Mouse (Mus musculus): ENCODE measurements at regions not wholly inside any gene's neighbourhood (a gene's known extent, or its start where the extent isn't known, plus 50 kb on each side); places are given as distances from the start of the nearest gene placed in this dataset.

GRCm38 (mm10) chr13:106662195-106662594, 274.6 kb downstream of the Ipo11 start:
- H3K9me3 ChIP-seq (ENCODE audit: low read length): no peaks in the 10 kb centered on the region
- TF ChIP-seq CTCF (IDR thresholded peaks at IDR 0.05; ENCODE audit: low read depth): no peak
- no peak overlapping the region for H3K4me3 ChIP-seq (ENCODE audit: low read depth, low read length)
- no peak overlapping the region for H3K4me2 ChIP-seq (ENCODE audit: low read depth)
- H3K4me1 ChIP-seq (ENCODE audit: insufficient read depth): no peaks in the 10 kb centered on the region
- no peaks in the 10 kb centered on the region for H3K27me3 ChIP-seq (ENCODE audit: insufficient read depth, low read length)
- no peak overlapping the region for H3K9ac ChIP-seq
- no peak for ATAC-seq
- no peaks in the 10 kb centered on the region for H3K36me3 ChIP-seq (ENCODE audit: insufficient read depth)
- 88% methylated on average over 1 of the region's 1 CpGs for WGBS
- H3K27ac ChIP-seq (ENCODE audit: low read depth, low read length): no peak overlapping the region
- DNase-seq: no peak

- no peak for TF ChIP-seq CTCF (IDR thresholded peaks at IDR 0.05; ENCODE audit: low read depth)
- Histone ChIP-seq H3K4me3 (ENCODE audit: low read depth, low read length) (no peak overlapping the region), H3K9ac (no peak overlapping the region), H3K9me3 (ENCODE audit: low read length) (no peaks in the 10 kb centered on the region), H3K4me1 (ENCODE audit: insufficient read depth) (no peaks in the 10 kb centered on the region), H3K27ac (ENCODE audit: low read depth, low read length) (no peak overlapping the region), H3K27me3 (ENCODE audit: insufficient read depth, low read length) (no peaks in the 10 kb centered on the region), H3K36me3 (ENCODE audit: insufficient read depth) (no peaks in the 10 kb centered on the region), H3K4me2 (ENCODE audit: low read depth) (no peak overlapping the region)
- no peak for DNase-seq
- no peak for ATAC-seq
Measured at GRCm38 (mm10) chr13:106649363-106649762, 287.4 kb downstream of the Ipo11 start.

GRCm38 (mm10) chr13:106643302-106643975, 293.3 kb downstream of the Ipo11 start:
- Histone ChIP-seq H3K4me1 (ENCODE audit: insufficient read depth) (no peaks in the 10 kb centered on the region), H3K9ac (no peak overlapping the region), H3K4me3 (ENCODE audit: low read depth, low read length) (no peak overlapping the region), H3K9me3 (ENCODE audit: low read length) (no peaks in the 10 kb centered on the region), H3K36me3 (ENCODE audit: insufficient read depth) (no peaks in the 10 kb centered on the region), H3K27me3 (ENCODE audit: insufficient read depth, low read length) (no peaks in the 10 kb centered on the region), H3K27ac (ENCODE audit: low read depth, low read length) (no peak overlapping the region), H3K4me2 (ENCODE audit: low read depth) (no peak overlapping the region)
- DNase-seq (no peak), ATAC-seq (peak; percentile 58; the same call in 1 of the 2 replicates)
- no peak for TF ChIP-seq CTCF (IDR thresholded peaks at IDR 0.05; ENCODE audit: low read depth)
- WGBS: 69% methylated on average over 5 of the region's 5 CpGs

- Histone ChIP-seq H3K9me3 (ENCODE audit: low read length) (no peaks in the 10 kb centered on the region), H3K4me3 (ENCODE audit: low read depth, low read length) (no peak overlapping the region), H3K9ac (no peak overlapping the region), H3K4me2 (ENCODE audit: low read depth) (no peak overlapping the region), H3K27ac (ENCODE audit: low read depth, low read length) (no peak overlapping the region), H3K4me1 (ENCODE audit: insufficient read depth) (no peaks in the 10 kb centered on the region), H3K36me3 (ENCODE audit: insufficient read depth) (no peaks in the 10 kb centered on the region), H3K27me3 (ENCODE audit: insufficient read depth, low read length) (no peaks in the 10 kb centered on the region)
- ATAC-seq: no peak
- DNase-seq: no peak
- 84% methylated on average over 7 of the region's 7 CpGs for WGBS
- no peak for TF ChIP-seq CTCF (IDR thresholded peaks at IDR 0.05; ENCODE audit: low read depth)
Measured at GRCm38 (mm10) chr13:106638706-106639385, 297.9 kb downstream of the Ipo11 start.

GRCm38 (mm10) chr13:106591729-106592128, 345.0 kb downstream of the Ipo11 start:
- Histone ChIP-seq H3K4me2 (ENCODE audit: low read depth) (no peak overlapping the region), H3K4me1 (ENCODE audit: insufficient read depth) (no peaks in the 10 kb centered on the region), H3K9ac (no peak overlapping the region), H3K4me3 (ENCODE audit: low read depth, low read length) (no peak overlapping the region), H3K27ac (ENCODE audit: low read depth, low read length) (no peak overlapping the region), H3K9me3 (ENCODE audit: low read length) (no peaks in the 10 kb centered on the region), H3K27me3 (ENCODE audit: insufficient read depth, low read length) (no peaks in the 10 kb centered on the region), H3K36me3 (ENCODE audit: insufficient read depth) (no peaks in the 10 kb centered on the region)
- ATAC-seq (no peak), DNase-seq (no peak)
- WGBS: 72% methylated on average over 2 of the region's 2 CpGs
- no peak for TF ChIP-seq CTCF (IDR thresholded peaks at IDR 0.05; ENCODE audit: low read depth)

- no peaks in the 10 kb centered on the region for H3K36me3 ChIP-seq (ENCODE audit: insufficient read depth)
- no peak for TF ChIP-seq CTCF (IDR thresholded peaks at IDR 0.05; ENCODE audit: low read depth)
- H3K4me2 ChIP-seq (ENCODE audit: low read depth): no peak overlapping the region
- no peak overlapping the region for H3K4me3 ChIP-seq (ENCODE audit: low read depth, low read length)
- 56% methylated on average over 9 of the region's 9 CpGs for WGBS
- H3K4me1 ChIP-seq (ENCODE audit: insufficient read depth): no peaks in the 10 kb centered on the region
- no peaks in the 10 kb centered on the region for H3K9me3 ChIP-seq (ENCODE audit: low read length)
- DNase-seq: no peak
- no peaks in the 10 kb centered on the region for H3K27me3 ChIP-seq (ENCODE audit: insufficient read depth, low read length)
- H3K9ac ChIP-seq: no peak overlapping the region
- no peak for ATAC-seq
- no peak overlapping the region for H3K27ac ChIP-seq (ENCODE audit: low read depth, low read length)
Measured at GRCm38 (mm10) chr13:106567658-106568359, 368.9 kb downstream of the Ipo11 start.

- peak; percentile 35 for DNase-seq
- H3K27me3 ChIP-seq (ENCODE audit: insufficient read depth, low read length): no peaks in the 10 kb centered on the region
- H3K9ac ChIP-seq: no peak overlapping the region
- no peak overlapping the region for H3K27ac ChIP-seq (ENCODE audit: low read depth, low read length)
- H3K4me3 ChIP-seq (ENCODE audit: low read depth, low read length): no peak overlapping the region
- TF ChIP-seq CTCF (IDR thresholded peaks at IDR 0.05; ENCODE audit: low read depth): no peak
- H3K4me1 ChIP-seq (ENCODE audit: insufficient read depth): no peaks in the 10 kb centered on the region
- H3K4me2 ChIP-seq (ENCODE audit: low read depth): no peak overlapping the region
- WGBS: 43% methylated on average over 1 of the region's 1 CpGs
- H3K36me3 ChIP-seq (ENCODE audit: insufficient read depth): no peaks in the 10 kb centered on the region
- H3K9me3 ChIP-seq (ENCODE audit: low read length): no peaks in the 10 kb centered on the region
- peak; percentile 86 for ATAC-seq
Measured at GRCm38 (mm10) chr13:106562588-106562987, 374.2 kb downstream of the Ipo11 start.
